Mouse (Mus musculus) embryonic facial prominence, embryonic 11.5 days (tissue): ENCODE results near the gene Map2. TPM values are rescaled to one million over a fixed set of nuclear protein-coding genes. Genes with fewer than 3 reads are reported as not detected.

Experiments
- ATAC-seq: fragments of 200-750 bp; cut with Nextera tagmentation; replicated peaks from 2 replicates; pipeline ENCODE4 v1.8.0; 2017; ENCODE audit warnings: low read depth; ENCODE audit not compliant: insufficient number of reproducible peaks, low FRiP score, low TSS enrichment
- DNase-seq: peaks from one replicate; pipeline ENCODE4 v3.0.0-alpha.2; 2015; ENCODE audit warnings: low spot score
- H3K27ac ChIP-seq: fragments of 300-500 bp; sonication (generic); replicated peaks from 2 replicates; pipeline ENCODE4 v1.5.1; 2014; ENCODE audit warnings: mild to moderate bottlenecking, low read depth, low read length, control low read depth
- H3K27me3 ChIP-seq: fragments of 300-500 bp; sonication (generic); 2 replicates; pipeline ENCODE4 v1.6.1; 2014; ENCODE audit warnings: mild to moderate bottlenecking, low read length, moderate library complexity, mixed read lengths; ENCODE audit not compliant: control insufficient read depth, insufficient read depth
- H3K36me3 ChIP-seq: fragments of 300-500 bp; sonication (generic); replicated peaks from 2 replicates; pipeline ENCODE4 v1.6.1; 2014; ENCODE audit warnings: low read depth, mild to moderate bottlenecking, low read length, moderate library complexity, mixed read lengths; ENCODE audit not compliant: control insufficient read depth, insufficient read depth
- H3K4me1 ChIP-seq: fragments of 300-500 bp; sonication (generic); 2 replicates; pipeline ENCODE4 v1.6.1; 2014; ENCODE audit warnings: low read length, mixed read lengths; ENCODE audit not compliant: control insufficient read depth, insufficient read depth
- H3K4me2 ChIP-seq: fragments of 300-500 bp; sonication (generic); 2 replicates; pipeline ENCODE4 v1.6.1; 2014; ENCODE audit warnings: low read depth, mild to moderate bottlenecking, control low read depth, low read length, moderate library complexity
- H3K4me3 ChIP-seq: fragments of 300-500 bp; sonication (generic); 2 replicates; pipeline ENCODE4 v1.5.1; 2014; ENCODE audit warnings: low read depth, low read length, control low read depth
- H3K9ac ChIP-seq: fragments of 300-500 bp; sonication (generic); replicated peaks from 2 replicates; pipeline ENCODE4 v1.6.1; 2014; ENCODE audit warnings: mild to moderate bottlenecking, control low read depth, low read length
- H3K9me3 ChIP-seq: fragments of 300-500 bp; sonication (generic); replicated peaks from 2 replicates; pipeline ENCODE4 v1.6.1; 2016; ENCODE audit warnings: mild to moderate bottlenecking, low read length, inconsistent platforms, mixed read lengths; ENCODE audit not compliant: control insufficient read depth
- WGBS: fragments of 180-500 bp; shearing (Covaris S2); extraction: QIAGEN DNeasy Blood & Tissue Kit; methylation state at CpG from one replicate; pipeline ENCODE4 v1.1.7; 2014; 5-methylcytosine and 5-hydroxymethylcytosine counted together
- polyA plus RNA-seq: library from polyadenylated mRNA; unstranded; fragments of >200 nt; fragmentation: Nextera tagmentation; extraction: Ambion mirVana; gene quantifications from 2 replicates; pipeline ENCODE4 v1.2.1, GENCODE M21; 2014

Gene Map2
- polyA plus RNA-seq, 1 experiment from 2014 or later, result 38.0 TPM

DNA sequence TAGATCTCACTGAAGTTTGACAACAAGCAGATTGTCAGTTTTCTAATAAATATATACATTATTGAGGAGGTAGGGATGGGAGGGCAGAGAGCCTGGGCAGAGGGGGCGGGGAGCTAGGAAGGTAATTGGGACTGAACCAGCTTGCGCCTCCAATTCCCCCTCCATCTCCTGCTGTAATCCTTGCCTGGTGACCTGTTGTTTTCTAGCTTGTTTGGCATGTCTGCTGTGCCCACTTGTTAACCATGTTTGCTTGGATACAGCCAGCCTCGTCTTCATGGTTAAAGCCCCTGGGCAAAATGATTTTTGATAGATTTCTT is 293.6 kb downstream of the Map2 start:
- Histone ChIP-seq H3K4me1 (no peaks in the 10 kb centered on the region), H3K27ac (no peak overlapping the region), H3K27me3 (no peaks in the 10 kb centered on the region; the same call in 1 of the 2 replicates), H3K9me3 (no peaks in the 10 kb centered on the region), H3K4me2 (peak overlapping the region; percentile 93), H3K36me3 (no peaks in the 10 kb centered on the region), H3K4me3 (peak overlapping the region; percentile 56), H3K9ac (peak overlapping the region; percentile 37)
- 15% methylated on average over 3 of the region's 3 CpGs for WGBS
- no peak for DNase-seq
- no peak for ATAC-seq

DNA sequence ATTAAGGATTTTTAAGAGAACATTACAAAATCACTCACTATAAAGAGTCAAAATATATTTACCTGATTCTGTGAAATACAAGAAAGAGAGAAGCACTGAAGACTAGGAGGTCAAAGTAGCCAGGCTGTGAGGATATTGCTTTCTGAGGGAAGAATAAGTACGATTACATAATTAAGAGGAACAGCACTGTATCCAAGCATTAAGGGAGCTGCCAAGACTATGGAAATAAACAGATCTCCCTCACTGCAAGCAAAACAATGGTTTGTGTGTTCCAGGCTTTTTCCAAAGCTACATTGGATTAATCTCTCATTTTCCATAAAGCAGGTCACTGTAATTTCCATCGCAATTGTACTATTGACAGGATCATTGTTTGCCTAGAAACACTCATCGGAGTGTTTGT is 307.7 kb downstream of the Map2 start:
- DNase-seq (no peak), ATAC-seq (no peak)
- Histone ChIP-seq H3K4me3 (no peak overlapping the region), H3K9me3 (no peaks in the 10 kb centered on the region), H3K4me2 (no peak overlapping the region), H3K4me1 (no peaks in the 10 kb centered on the region), H3K27ac (no peak overlapping the region), H3K36me3 (no peaks in the 10 kb centered on the region), H3K27me3 (no peaks in the 10 kb centered on the region), H3K9ac (no peak overlapping the region)
- 83% methylated on average over 3 of the region's 3 CpGs for WGBS

Other genes starting within 250 kb of the Map2 start
- gene Crygf, start 248.8 kb upstream of the Map2 start, polyA plus RNA-seq, result not detected in 2 replicates